Mouse (Mus musculus): ENCODE results near the gene Kcnt2. TPM values are rescaled to one million over a fixed set of nuclear protein-coding genes. Genes with fewer than 3 reads are reported as not detected.

Kcnt2 gene
- polyA plus RNA-seq, 1 experiment from 2014 or later = 1.6 TPM

DNA sequence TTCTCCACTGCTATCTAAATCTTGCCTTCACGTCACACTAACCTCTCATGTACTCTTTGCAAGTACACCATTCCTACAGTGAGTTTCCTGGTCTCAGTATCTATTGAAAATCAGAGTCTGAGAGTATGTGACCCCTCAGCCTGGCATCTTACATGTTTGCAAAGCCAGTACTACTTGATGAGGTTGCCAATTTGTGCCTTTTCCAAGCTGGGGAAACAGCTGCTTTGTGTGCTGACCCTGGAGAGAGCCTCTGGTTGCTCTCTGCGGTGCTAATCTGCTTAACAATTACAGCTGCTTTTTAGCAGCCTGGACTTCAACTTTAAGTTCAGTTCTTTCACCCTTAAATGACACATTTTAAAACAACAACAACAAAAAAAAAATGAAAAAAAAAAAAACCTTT is 133.6 kb downstream of the Kcnt2 start:
- no peak overlapping the region for H3K4me3 ChIP-seq
- ATAC-seq (ENCODE audit: low read depth) = no peak
- WGBS = 61% methylated on average over 2 of the region's 2 CpGs
- no peak overlapping the region for H3K9ac ChIP-seq
- H3K9me3 ChIP-seq = no peaks in the 10 kb centered on the region
- H3K27ac ChIP-seq (replicated peaks) = no peak overlapping the region
- no peak overlapping the region for H3K4me2 ChIP-seq
- H3K36me3 ChIP-seq = no peaks in the 10 kb centered on the region
- no peaks in the 10 kb centered on the region for H3K27me3 ChIP-seq
- H3K4me1 ChIP-seq (replicated peaks) = no peaks in the 10 kb centered on the region

DNA sequence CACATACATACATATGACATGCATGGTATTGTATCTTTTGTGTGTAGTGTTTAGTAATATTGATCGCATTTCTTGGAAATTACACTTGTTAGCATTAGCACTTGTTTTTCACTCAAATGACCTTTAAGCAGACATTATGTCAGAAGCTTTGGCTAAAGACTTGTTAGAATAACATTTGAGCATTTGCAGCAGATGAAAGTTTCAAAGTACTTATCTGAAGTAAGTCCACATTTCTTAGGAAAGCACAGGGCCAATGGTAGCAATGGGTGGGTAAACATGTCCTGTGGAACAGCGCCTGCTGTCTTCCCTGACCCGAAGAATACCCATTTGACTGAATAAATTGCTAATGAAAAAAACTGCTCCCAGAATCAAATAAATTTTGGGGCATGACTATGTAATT is 135.1 kb downstream of the Kcnt2 start:
- no peak overlapping the region for H3K4me3 ChIP-seq
- WGBS = 92% methylated on average over 3 of the region's 3 CpGs
- H3K4me1 ChIP-seq (replicated peaks) = no peaks in the 10 kb centered on the region
- no peaks in the 10 kb centered on the region for H3K36me3 ChIP-seq
- no peak overlapping the region for H3K9ac ChIP-seq
- no peaks in the 10 kb centered on the region for H3K27me3 ChIP-seq
- ATAC-seq (ENCODE audit: low read depth) = no peak
- H3K27ac ChIP-seq (replicated peaks) = no peak overlapping the region
- H3K9me3 ChIP-seq = no peaks in the 10 kb centered on the region
- no peak overlapping the region for H3K4me2 ChIP-seq

DNA sequence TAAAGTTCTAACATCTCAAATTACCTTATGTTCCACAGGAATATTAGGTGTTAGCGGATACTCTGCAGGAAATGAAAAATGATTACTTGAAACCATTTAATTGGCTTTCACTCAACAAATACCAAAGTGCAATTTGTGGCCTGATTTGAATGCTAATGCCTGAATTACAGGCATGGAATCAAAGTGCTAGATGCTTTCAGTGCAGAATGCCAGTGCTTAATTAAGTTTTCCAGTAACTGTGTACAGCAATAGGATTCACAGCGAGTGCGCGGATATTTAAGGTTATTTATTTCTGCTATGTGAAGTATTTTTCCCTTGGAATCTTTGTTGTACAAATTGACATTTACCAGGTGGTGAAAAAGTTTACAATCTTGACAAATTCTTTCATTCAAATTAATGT is 144.3 kb downstream of the Kcnt2 start:
- no peak overlapping the region for H3K4me3 ChIP-seq
- H3K27ac ChIP-seq (replicated peaks) = no peak overlapping the region
- H3K4me2 ChIP-seq = no peak overlapping the region
- H3K9me3 ChIP-seq = no peaks in the 10 kb centered on the region
- WGBS = 69% methylated on average over 4 of the region's 4 CpGs
- no peaks in the 10 kb centered on the region for H3K36me3 ChIP-seq
- H3K9ac ChIP-seq = no peak overlapping the region
- no peak for ATAC-seq (ENCODE audit: low read depth)
- no peaks in the 10 kb centered on the region for H3K27me3 ChIP-seq
- no peaks in the 10 kb centered on the region for H3K4me1 ChIP-seq (replicated peaks)

DNA sequence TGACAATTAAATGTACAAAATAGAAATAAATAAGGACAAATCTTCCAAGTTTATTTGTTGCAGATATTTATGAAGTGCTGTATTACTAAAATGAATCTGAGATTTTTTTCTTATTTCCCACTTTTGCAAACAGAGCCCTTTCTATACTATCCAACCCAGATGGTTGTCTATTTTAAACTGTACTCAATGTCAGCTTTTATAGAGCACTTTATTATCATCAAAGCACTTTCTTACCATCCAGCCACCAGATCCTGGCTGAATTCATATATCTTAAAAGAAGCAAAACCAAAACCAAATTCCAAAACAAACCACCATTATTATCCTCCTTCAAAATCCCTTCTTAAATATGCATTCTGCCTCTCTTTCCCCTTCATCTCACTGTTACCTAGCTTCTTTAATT is 151.8 kb downstream of the Kcnt2 start:
- Histone ChIP-seq H3K4me1 (replicated peaks) (no peaks in the 10 kb centered on the region), H3K27ac (replicated peaks) (no peak overlapping the region), H3K4me3 (no peak overlapping the region), H3K36me3 (no peaks in the 10 kb centered on the region), H3K4me2 (no peak overlapping the region), H3K9ac (no peak overlapping the region), H3K9me3 (no peaks in the 10 kb centered on the region), H3K27me3 (no peaks in the 10 kb centered on the region)
- no peak for ATAC-seq (ENCODE audit: low read depth)

DNA sequence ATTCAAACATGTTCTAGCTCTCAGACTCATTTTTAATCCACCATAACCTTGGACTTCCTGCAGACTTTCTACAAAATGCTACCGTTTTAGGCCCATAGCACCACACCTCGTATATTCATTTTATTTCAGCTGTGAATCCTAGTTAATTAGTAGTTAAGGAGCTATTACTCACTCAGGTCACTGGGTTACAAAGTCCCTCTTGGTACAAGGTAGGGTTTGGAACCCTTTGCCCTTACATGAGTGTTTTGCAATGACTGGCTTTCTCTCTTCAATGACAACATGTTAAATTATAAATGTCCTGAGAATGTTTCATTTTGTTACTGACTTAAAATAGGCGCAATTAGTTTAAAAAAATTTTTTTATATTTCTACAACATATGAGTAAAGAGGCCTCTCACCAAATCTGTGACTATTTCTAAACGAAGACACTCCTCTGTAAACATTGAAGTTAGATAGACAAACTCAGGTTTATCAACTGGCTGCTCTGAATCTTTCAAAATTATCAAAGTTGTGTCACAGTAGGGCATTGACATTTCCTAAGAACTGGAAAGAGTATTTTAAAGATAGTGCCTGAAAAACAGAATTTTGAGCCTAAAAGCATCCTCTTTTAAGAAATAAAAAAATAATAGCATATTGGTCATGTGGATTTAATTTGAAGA is 160.8 kb downstream of the Kcnt2 start:
- Histone ChIP-seq H3K4me3 (no peak overlapping the region), H3K4me2 (no peak overlapping the region), H3K36me3 (no peaks in the 10 kb centered on the region)

DNA sequence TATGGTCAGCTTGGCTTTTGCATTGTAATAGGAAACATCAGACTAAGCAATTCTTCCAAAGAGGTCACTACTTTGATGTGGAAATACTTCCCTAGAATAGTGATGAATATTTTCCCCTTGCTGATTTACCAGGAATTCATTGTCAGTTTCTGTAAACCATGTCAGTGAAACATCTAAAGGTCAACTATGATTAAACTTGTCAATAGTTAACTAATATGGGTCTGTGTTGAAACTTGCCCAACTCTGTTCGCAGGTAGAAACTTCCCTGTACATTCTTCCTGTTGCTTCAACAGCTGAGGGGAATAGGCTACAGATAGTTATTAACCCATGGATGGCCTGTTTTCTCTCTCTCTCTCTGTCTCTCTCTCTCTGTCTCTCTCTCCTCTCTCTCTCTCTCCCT is 169.8 kb downstream of the Kcnt2 start:
- no peaks in the 10 kb centered on the region for H3K27me3 ChIP-seq
- ATAC-seq (ENCODE audit: low read depth) = no peak
- H3K9me3 ChIP-seq = no peaks in the 10 kb centered on the region
- no peaks in the 10 kb centered on the region for H3K4me1 ChIP-seq (replicated peaks)
- 78% methylated on average over 1 of the region's 1 CpGs for WGBS
- H3K9ac ChIP-seq = no peak overlapping the region
- no peak overlapping the region for H3K27ac ChIP-seq (replicated peaks)
- no peaks in the 10 kb centered on the region for H3K36me3 ChIP-seq
- H3K4me3 ChIP-seq = no peak overlapping the region
- H3K4me2 ChIP-seq = no peak overlapping the region

More for the DNA sequence above, 160.8 kb downstream of the Kcnt2 start:
- 88% methylated on average over 4 of the region's 4 CpGs for WGBS
- Histone ChIP-seq H3K27ac (replicated peaks) (no peak overlapping the region), H3K27me3 (no peaks in the 10 kb centered on the region), H3K9ac (no peak overlapping the region), H3K9me3 (no peaks in the 10 kb centered on the region), H3K4me1 (replicated peaks) (no peaks in the 10 kb centered on the region)
- no peak for ATAC-seq (ENCODE audit: low read depth)

DNA sequence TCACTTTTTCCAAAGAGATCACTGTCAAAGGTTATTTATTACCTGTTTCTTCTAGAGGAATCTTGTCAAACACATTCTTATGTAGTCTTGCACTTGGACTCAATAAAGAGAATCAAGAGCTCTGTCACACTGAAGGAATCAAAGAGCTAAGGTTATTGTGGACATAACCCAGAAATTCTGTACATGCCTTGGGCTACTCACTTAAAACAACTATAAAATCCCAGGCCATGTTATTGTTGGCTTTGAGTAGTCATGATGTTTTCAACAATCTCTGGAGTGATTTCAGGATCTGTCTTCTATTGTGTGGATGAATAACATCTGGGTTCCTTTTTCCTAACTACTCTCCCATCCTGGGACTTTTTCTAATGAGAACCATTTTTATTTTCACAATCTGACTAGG is 177.0 kb downstream of the Kcnt2 start:
- no peak overlapping the region for H3K27ac ChIP-seq (replicated peaks)
- no peak overlapping the region for H3K4me3 ChIP-seq
- H3K36me3 ChIP-seq = no peaks in the 10 kb centered on the region
- no peak overlapping the region for H3K9ac ChIP-seq
- no peaks in the 10 kb centered on the region for H3K9me3 ChIP-seq
- H3K4me1 ChIP-seq (replicated peaks) = no peaks in the 10 kb centered on the region
- H3K4me2 ChIP-seq = no peak overlapping the region
- no peaks in the 10 kb centered on the region for H3K27me3 ChIP-seq
- ATAC-seq (ENCODE audit: low read depth) = no peak

DNA sequence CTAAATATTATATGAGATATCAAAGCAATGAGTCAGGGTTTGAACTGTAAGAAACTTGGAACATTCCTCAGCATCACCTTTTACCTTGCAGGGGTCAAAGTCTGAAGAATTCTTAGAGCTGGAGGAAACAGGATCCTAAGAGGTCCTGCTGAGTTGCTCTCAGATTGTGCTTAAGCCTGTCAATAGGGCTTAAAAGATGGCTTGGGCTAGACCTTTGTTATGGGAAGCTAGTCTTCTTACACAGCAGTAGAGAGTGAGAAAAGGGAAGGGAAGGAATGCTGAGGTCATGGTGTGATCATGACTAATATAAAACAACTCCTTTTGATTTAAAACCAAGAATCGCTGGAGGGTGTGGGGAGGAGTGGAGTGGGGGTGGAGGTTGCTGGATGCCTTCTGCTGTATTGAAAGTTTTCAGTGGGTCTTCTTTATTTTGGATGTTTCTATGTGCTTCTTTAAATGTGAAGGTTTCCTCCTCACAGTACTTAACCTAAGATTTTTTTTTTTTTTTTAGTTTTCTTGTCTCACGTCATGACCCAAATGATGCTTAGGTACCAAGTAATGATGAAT is 183.4 kb downstream of the Kcnt2 start:
- H3K27ac ChIP-seq (replicated peaks) = no peak overlapping the region
- no peak overlapping the region for H3K4me3 ChIP-seq
- H3K9me3 ChIP-seq = no peaks in the 10 kb centered on the region
- H3K36me3 ChIP-seq = no peaks in the 10 kb centered on the region
- WGBS = 39% methylated on average over 2 of the region's 2 CpGs
- H3K27me3 ChIP-seq = no peaks in the 10 kb centered on the region
- no peaks in the 10 kb centered on the region for H3K4me1 ChIP-seq (replicated peaks)
- no peak for ATAC-seq (ENCODE audit: low read depth)
- H3K4me2 ChIP-seq = no peak overlapping the region
- H3K9ac ChIP-seq = no peak overlapping the region

DNA sequence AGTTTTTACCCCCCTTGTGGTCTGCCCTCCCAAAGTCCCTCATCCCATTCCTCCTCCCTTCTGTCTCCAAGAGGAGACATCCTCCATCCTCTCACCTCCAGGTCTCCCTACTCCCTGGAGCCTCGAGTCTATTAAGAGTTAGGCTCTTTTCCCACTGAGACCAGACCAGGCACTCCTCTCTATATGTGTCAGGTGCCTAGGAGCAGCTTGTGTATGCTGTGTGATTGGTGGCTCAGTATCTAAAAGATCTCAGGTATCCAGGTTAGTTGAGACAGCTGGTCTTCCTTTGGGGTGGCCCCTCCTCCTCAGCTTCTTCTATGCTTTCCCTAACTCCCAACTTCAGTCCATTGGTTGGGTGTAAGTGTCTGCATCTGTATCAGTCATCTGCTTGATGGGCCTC is 186.1 kb downstream of the Kcnt2 start:
- Histone ChIP-seq H3K27me3 (no peaks in the 10 kb centered on the region), H3K4me3 (no peak overlapping the region), H3K4me2 (no peak overlapping the region), H3K27ac (replicated peaks) (no peak overlapping the region), H3K4me1 (replicated peaks) (no peaks in the 10 kb centered on the region), H3K9me3 (no peaks in the 10 kb centered on the region), H3K36me3 (no peaks in the 10 kb centered on the region), H3K9ac (no peak overlapping the region)
- 64% methylated on average over 1 of the region's 1 CpGs for WGBS
- ATAC-seq (ENCODE audit: low read depth) = no peak

DNA sequence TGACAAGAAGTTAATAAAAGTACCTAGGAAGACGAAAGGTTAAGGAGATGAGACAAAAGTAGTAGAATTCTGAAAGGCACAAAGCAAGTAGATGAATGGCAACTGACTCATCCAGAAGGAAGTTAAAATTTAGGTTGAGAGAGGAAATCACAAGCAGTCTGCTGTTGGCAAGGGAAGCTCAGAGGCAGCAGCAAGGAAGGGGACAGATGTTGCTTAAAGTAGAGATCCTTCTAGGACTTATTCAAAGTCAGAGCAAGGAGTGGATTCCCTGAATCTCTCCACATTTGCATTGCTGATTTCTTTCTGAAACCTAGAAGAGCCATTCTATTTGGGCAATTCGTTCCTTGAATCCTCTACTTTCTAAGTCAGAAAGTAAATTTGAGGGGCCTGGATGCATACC is 188.8 kb downstream of the Kcnt2 start:
- Histone ChIP-seq H3K27me3 (no peaks in the 10 kb centered on the region), H3K4me3 (no peak overlapping the region), H3K4me1 (replicated peaks) (no peaks in the 10 kb centered on the region), H3K9me3 (no peaks in the 10 kb centered on the region), H3K9ac (no peak overlapping the region), H3K27ac (replicated peaks) (no peak overlapping the region), H3K4me2 (no peak overlapping the region), H3K36me3 (no peaks in the 10 kb centered on the region)
- ATAC-seq (ENCODE audit: low read depth) = no peak
- WGBS = 77% methylated on average over 2 of the region's 2 CpGs

DNA sequence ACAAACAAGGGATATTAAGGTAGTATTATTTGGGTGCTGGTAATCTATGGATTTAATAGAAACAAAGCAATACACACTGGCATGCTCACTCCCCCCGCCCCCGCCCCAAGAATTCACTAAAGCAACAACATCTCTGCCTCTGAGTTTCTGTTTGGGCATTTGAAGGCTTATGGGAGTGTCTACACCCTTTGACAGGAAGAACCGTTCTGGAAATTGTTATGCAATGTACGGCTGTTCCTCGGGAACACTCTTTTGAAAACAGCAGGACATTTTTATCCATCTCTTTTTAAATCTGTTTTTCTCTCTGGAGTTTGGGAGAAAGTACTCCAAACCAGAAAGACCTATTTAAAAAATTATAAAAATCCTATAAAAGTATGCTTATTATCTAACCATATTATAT is 192.2 kb downstream of the Kcnt2 start:
- Histone ChIP-seq H3K4me1 (replicated peaks) (no peaks in the 10 kb centered on the region), H3K27me3 (no peaks in the 10 kb centered on the region)

DNA sequence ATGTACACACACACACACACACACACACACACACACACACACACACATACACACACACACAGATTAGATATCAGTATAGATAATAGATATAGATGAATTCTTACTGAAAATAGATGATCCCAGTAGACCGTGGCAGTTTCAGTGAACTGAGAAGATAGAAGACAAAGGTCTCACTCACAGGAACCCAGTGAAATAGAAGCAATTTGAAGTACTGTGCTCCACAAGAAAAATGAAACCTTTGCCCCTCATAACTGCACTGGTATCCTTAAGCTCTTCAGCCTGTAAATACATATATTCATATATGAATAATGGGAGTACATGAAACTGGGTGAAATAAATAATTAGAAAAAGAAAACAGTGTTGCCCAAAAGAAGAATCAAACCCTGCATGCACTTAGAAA is 197.9 kb downstream of the Kcnt2 start:
- H3K9me3 ChIP-seq = no peaks in the 10 kb centered on the region
- H3K4me3 ChIP-seq = no peak overlapping the region
- H3K27ac ChIP-seq (replicated peaks) = no peak overlapping the region
- no peaks in the 10 kb centered on the region for H3K27me3 ChIP-seq
- H3K4me1 ChIP-seq (replicated peaks) = no peaks in the 10 kb centered on the region
- H3K9ac ChIP-seq = no peak overlapping the region
- 85% methylated on average over 1 of the region's 1 CpGs for WGBS
- ATAC-seq (ENCODE audit: low read depth) = no peak
- H3K4me2 ChIP-seq = no peak overlapping the region
- H3K36me3 ChIP-seq = no peaks in the 10 kb centered on the region

More for the DNA sequence above, 192.2 kb downstream of the Kcnt2 start:
- WGBS = 75% methylated on average over 5 of the region's 5 CpGs
- no peak for ATAC-seq (ENCODE audit: low read depth)
- Histone ChIP-seq H3K27ac (replicated peaks) (no peak overlapping the region), H3K9ac (no peak overlapping the region), H3K4me3 (no peak overlapping the region), H3K36me3 (no peaks in the 10 kb centered on the region), H3K9me3 (no peaks in the 10 kb centered on the region), H3K4me2 (no peak overlapping the region)

DNA sequence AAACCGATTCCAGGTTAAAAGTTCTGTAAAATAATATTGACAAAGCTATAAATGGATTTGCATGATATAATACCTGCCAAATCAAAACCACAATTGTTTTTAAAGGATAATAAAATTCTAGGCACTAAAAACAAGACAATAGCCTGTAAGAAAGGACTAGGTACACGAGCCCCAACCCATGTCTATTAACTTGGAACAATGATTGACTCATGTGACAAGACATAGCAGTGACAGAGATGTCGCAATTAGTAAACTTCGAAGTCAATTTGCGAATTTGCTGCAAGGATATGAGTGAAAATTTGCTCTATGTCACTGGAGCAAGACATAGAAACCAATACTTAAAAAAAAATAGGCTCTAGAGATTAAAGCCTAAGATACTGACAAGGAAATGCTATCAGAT is 198.4 kb downstream of the Kcnt2 start:
- Histone ChIP-seq H3K36me3 (no peaks in the 10 kb centered on the region), H3K9me3 (no peaks in the 10 kb centered on the region), H3K27me3 (no peaks in the 10 kb centered on the region), H3K27ac (replicated peaks) (no peak overlapping the region), H3K4me2 (no peak overlapping the region), H3K9ac (no peak overlapping the region), H3K4me1 (replicated peaks) (no peaks in the 10 kb centered on the region), H3K4me3 (no peak overlapping the region)
- whole genome bisulfite sequencing = 85% methylated on average over 5 of the region's 5 CpGs
- no peak for ATAC-seq (ENCODE audit: low read depth)

Data from neural tube, embryonic 13.5 days (tissue).